Mouse (Mus musculus) right cerebral cortex, postnatal 25 days (tissue): ENCODE results near the gene Xrcc1.
"Not testable (repeated sequence)": the region's sequence is repeated elsewhere in the genome, so short reads cannot be mapped to it uniquely, and the experiment has no call there.

Source experiments
- DNase-seq: peaks from one replicate; pipeline ENCODE4 v3.0.0; 2022

The Xrcc1 gene

GRCm38 (mm10) chr7:24608017-24608416 lies 61.9 kb downstream of the Xrcc1 start:
- DNase-seq, result no peak

GRCm38 (mm10) chr7:24608561-24608960 lies 62.5 kb downstream of the Xrcc1 start:
- no peak for DNase-seq

GRCm38 (mm10) chr7:24610144-24610878 lies 64.2 kb downstream of the Xrcc1 start, which contains the start of gene Phldb3:
TSS of gene Phldb3 (plus strand) at chr7:24610763.
- no peak for DNase-seq

GRCm38 (mm10) chr7:24610879-24611494 lies 64.9 kb downstream of the Xrcc1 start:
- DNase-seq, result peak; percentile 30

- no peak for DNase-seq
Observed at GRCm38 (mm10) chr7:24611709-24612108, 65.6 kb downstream of the Xrcc1 start.

GRCm38 (mm10) chr7:24612308-24612910 lies 66.3 kb downstream of the Xrcc1 start:
- no peak for DNase-seq

- no peak for DNase-seq
Observed at GRCm38 (mm10) chr7:24614816-24615215, 68.7 kb downstream of the Xrcc1 start.

GRCm38 (mm10) chr7:24617763-24618162 lies 71.7 kb downstream of the Xrcc1 start:
- no peak for DNase-seq

DNA sequence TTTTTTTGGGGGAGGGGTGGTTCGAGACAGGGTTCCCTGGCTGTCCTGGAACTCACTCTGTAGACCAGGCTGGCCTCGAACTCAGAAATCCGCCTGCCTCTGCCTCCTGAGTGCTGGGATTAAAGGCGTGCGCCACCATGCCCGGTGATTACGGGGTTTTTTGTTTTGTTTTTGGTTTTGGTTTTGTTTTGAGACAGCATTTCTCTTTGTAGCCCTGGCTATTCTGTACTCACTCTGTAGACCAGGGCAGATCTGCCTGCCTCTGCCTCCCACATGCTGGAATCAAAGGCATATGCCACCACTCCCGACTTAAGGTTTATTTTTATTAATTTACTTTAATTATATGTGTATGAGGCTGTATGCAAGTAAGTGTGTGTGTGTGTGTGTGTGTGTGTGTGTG lies 72.3 kb downstream of the Xrcc1 start:
- DNase-seq, result not testable (repeated sequence)

DNA sequence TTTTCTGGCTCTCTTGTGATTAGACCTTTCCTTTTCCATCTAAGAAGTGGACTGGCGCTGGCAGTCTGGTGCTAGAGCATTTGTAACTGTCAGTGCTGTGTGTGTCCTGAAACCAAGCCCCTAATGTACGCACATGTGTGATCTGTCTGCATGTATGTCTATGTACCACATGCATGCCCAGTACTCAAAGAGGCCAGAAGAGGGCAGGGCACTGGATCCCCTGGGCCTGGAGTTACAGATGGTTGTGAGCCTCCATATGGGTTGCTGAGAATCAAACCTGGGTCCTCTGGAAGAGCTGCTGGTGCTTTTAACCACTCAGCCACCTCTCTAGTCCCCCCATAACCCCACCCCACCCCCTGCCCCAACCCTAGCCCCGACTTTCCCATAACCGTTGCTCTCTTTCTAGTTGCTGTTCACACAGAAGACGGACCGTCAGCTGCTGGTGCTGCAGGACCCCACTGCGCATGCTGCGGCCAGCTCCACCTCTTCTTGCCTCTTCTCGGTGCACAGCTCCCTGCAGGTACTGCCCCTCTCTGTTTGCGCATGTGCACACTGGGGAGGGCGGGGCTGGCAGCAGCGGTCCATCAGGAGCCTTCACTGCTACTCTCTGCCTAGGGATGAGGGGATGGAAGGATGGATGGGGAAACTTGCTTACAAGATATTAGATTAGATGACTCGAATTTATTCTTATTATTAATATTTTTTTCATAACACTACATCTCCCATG lies 73.7 kb downstream of the Xrcc1 start:
- DNase-seq, result no peak

- no peak for DNase-seq
Observed at GRCm38 (mm10) chr7:24621193-24621592, 75.1 kb downstream of the Xrcc1 start.

DNA sequence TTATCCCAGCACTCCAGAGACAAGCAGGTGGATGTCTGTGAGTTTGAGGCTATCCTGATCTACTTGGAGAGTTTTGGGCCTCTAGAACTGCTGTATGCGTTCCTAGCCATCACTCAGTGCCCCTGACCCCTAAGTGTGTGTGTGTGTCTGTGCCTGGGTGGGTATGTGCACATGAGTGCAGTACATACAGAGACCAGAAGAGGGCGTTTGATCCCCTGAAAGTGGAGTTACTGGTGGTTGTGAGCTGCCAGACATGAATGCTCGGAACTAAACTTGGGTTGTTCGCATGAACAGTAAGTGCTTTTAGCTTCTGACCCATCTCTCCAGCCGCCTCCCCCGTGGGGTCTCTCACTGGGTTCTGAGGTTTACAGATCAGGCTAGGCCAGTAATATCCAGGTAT lies 76.9 kb downstream of the Xrcc1 start:
- no peak for DNase-seq
